Mouse (Mus musculus): ENCODE measurements at regions not wholly inside any gene's neighbourhood (a gene's known extent, or its start where the extent isn't known, plus 50 kb on each side); places are given as distances from the start of the nearest gene placed in this dataset.
"Not testable (repeated sequence)": the region's sequence is repeated elsewhere in the genome, so short reads cannot be mapped to it uniquely, and the experiment has no call there.

DNA sequence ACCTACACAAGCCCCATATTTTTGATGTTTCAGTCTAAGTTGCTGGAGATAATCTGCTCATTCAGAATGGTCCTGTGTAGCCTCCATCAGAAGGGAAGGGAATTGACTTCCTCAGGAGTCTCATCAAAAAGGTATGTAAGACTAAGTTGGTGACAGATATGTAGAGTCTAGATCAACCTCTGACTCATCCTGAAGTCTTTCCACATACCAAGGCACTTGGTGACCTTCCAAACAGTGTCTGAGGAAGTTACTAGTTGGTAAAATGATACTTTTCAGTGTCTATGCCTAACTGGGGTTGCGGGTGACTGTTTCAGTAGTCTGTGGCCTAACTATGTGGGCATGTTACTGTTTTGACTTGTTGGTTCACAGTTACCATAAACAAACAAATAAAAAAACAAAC lies 133.0 kb upstream of the Plcb4 start:
- DNase-seq, result no peak

DNA sequence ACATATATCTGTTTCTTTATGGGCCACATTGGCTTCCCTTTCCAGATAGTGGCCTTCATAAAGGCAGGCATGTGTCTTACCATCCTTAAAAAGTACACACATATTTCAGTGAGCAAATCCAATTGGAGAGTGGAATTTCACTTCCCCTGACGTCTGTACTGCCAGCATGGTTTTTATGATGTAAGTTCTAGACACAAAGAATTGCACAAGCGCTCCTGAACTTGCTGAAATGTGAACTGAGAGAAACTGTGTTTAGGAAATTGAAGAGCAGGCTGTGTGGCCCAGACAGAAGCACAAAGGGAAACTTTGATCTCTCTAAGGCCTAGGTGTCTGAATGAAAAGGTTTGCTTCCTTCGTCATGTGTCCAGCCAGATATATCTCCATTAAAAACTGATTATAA lies 129.2 kb upstream of the Plcb4 start:
- DNase-seq, result no peak

DNA sequence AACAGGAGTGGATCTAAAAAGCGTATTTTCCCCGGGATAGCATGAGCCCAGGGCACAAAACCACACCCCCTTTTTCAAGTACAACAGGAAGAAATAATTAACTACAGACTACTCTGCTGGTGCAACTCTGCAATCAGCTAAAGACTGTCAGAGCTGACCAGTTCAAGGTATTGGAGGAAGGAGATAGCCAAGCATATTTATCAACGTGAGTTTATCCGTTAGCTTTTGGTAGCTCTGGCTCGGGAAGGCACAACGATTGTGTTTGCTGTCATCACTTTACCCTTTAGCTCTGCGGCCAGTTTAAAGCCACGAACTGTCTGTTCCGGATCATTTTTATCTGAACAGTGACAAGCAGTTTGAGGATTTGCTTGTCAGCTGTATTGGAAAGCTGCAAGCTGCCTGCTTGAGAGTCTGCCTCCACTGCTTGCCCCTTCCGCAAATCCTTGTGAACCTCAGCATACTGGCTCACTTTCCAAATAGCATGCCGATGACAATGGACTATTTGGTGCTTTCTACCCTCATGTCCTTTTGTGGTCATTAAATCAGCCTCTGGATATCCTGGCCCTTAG lies 122.4 kb upstream of the Plcb4 start:
- no peak for DNase-seq

DNA sequence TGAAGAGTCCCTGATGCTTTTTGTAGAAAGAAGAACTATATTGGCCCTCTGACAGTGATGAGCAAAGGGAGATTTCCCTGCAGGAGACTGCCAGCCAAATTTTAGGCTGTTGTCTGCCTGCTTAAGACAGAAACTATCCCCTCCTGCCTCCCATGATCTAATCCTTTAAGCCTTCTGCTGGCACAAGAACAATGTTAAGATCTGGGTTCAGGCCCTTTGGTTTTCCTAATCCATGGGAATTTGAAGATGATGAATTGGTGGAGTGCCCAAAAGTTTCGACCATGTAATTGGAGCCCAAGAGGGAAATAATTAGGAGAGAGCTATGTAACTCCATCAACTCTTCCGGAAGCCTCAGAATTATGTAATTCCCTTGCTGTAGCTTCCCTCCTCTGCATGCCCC lies 120.8 kb upstream of the Plcb4 start:
- no peak for DNase-seq

DNA sequence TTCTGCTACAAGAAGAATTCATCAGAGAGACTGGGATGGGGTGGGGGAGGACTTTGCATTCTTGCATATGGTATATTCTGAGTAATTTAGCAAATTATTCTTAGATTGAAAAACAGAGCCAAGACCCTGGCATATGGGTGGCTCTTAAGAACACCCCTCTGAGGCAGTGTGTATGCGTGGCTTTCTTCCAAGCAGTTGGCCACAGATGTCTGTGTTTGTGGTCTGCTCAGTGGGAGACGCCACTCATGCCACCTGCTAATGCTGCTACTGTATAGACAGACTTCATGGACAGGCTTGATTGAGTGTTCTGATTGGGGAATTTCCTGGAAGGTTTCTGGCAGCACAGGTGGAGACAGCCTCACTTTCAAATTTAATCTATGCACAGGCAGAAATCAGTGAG lies 117.8 kb upstream of the Plcb4 start:
- peak; percentile 55 for DNase-seq

DNA sequence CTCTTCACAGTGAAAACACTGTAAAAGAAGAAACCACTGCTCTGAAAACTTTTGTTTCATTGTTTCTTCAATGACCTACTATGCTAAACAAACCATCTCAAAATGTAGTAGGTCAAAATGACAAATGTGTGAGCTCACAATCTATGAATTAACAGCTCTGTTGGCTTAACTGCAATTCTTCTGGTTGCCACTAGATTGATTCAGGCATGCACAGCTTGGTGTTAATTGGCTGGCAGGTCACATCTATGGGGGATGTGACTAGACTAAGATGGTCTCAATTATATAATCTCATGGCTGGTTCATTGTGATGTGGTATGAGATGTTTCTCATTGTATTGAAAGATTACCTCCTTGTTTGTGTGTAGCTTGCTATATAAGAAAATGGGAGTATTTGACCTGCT lies 116.9 kb upstream of the Plcb4 start:
- no peak for DNase-seq

DNA sequence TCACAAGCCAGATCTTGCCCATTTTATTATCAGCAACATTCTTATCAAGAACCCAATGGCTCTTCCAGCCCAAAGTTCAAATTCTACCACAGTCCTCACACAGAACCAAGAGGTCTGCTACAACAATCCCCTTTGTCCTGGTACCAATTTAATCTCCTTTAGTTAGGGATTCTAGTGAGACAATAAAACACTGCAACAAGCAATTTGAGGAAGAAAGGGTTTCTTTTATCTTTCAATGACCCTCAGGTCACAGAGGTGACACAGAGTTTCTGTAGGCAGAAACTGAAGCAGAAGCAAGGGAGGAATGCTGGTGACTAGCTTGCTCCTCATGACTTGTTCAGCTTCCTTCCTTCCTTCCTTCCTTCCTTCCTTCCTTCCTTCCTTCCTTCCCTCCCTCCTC lies 113.9 kb upstream of the Plcb4 start:
- DNase-seq, result no peak

DNA sequence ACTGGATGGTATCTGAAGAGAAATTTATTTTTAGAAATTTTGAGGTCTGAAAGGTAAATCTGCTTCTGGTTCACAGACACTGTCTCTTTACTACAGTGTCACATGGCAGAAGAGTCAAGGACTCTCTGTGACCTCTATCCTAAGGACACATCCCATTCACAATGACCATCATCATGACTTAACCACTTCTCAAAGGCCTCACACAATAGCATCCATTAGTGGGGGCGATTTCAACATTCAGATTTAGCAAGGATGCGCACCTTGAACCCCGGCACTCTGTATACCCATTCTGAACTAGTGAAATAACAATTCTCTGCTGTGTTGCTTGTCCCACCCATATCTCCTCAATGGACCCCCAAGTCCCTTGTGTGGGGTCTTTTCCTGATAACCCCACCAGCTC lies 110.8 kb upstream of the Plcb4 start:
- no peak for DNase-seq

DNA sequence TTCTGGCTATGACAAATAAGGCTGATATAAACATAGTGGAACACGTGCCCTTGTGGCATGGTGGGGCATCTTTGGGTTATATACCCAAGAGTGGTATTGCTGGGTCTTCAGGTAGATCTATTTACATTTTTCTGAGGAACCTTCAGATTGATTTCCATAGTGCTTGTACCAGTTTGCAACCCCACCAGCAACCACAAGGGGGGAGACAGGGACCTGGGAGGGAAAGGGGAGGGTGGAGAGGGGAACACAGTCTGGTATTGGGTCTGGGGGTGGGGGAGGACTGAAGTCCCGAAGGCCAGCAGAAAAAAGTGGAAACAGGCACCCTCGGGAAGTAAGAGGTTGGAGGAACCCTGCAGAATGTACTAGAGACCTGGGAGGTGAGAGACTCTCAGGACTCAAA lies 105.8 kb upstream of the Plcb4 start:
- DNase-seq, result no peak

DNA sequence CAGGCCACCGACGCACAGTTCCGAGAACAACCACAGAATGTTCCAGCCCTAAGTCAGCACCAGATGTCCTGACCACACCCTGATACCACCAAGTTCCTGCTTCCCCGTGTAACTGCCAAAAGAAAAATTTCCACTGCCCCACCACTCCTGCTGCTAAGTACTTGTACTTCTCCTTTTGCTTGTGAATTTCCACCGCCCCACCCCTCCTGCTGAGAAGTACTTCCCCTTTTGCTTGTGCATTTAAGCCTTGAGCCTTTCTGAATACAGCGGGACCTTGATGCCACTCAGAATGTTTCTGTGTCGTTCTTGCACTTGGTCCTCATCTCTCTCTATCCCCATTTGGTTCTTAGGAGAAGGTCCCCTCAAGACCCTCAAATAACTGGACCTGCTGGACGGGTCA lies 100.8 kb upstream of the Plcb4 start:
- DNase-seq, result not testable (repeated sequence)

DNA sequence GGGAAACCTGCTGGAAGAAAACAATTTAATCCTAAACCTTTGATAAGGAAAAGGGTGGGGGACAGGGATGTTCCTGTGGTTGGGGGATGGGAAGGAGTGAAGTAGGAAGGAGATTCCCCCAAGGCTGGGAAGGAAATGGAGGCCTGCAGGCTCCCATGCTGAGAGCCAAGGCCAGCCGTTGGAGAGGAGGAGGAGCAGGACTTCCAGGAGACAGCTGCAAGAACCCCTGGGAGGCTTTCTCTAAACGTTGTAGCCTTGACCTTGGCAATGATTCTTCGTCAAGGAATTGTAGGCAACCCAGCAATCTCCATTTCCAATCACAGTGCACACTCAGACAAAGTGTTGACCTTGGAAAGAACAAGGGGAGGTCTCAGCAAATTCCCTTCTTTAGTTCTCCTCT lies 99.5 kb upstream of the Plcb4 start:
- no peak for DNase-seq

DNA sequence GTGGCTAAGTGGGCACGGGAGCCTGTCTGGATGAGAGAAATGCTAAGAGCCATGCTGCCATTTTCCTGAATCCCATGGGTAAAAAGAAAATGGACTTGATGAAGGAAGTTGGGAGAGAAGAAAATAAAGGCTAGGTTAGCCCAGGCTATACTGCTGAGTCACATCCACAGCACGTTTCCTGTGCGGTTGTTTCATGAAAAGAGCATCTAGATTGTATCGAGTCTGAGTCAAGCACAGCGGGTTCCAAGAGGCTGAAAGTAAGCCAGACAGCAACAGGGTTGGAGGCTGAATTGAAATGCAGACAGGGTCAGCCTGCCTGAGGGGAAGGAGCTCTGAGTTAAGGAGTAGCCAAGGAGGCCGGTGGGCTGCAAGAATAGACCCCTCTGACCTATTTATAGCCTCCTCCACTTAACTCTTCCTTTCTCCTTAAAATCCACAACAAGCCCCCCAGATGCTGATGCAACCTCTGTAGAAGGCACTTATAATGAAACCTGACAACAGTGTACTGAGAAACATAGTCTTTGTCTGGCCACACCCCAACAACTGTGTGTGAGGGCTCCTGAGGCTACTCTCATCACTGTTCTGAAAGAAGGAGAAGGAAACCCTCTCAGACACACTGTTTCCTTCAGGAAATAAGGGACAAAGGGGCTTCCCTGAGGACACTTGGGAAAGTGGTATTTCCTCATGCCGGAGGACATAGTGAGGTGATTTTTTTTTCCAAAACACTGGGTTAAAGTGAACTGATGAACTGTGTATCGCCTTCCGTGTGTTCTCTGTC lies 98.7 kb upstream of the Plcb4 start:
- DNase-seq, result no peak

DNA sequence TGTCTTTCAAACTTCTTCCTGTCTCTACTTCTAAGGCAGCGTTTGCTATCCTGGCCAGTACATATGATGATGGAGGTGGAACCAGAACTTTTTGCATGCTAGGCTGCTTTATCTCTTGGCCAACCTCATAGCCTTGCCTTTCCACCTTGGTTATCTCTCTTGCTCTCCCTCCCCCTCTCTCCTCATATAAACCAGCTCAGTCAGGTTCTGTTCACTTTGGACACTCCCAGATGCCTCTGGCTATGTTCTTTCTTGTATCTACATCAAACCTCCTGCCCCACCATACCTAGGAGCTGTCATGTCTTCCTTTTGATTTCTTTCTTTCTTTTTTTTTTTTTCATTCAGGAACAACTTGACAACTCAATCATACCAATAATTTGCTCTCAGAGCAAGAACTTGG lies 98.0 kb upstream of the Plcb4 start:
- DNase-seq, result no peak

DNA sequence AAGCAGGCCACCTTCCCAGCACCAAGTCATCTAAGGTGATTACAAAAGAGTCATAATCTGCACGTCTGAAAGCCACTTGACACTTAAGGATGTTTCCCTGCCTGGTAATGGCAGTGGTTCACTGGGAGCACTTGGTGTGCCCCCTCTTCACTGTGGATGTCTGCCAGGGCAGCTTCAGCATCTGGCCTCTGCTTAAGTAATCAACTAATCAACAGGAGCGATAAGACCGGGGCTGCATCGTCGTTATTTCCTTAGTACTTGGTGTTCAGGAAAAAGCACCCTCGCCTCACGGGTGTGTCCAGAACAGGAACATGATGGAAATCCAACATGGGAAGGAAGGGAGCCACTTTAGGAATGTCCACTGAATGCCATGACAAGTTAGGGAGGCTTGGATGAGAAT lies 97.1 kb upstream of the Plcb4 start:
- no peak for DNase-seq

DNA sequence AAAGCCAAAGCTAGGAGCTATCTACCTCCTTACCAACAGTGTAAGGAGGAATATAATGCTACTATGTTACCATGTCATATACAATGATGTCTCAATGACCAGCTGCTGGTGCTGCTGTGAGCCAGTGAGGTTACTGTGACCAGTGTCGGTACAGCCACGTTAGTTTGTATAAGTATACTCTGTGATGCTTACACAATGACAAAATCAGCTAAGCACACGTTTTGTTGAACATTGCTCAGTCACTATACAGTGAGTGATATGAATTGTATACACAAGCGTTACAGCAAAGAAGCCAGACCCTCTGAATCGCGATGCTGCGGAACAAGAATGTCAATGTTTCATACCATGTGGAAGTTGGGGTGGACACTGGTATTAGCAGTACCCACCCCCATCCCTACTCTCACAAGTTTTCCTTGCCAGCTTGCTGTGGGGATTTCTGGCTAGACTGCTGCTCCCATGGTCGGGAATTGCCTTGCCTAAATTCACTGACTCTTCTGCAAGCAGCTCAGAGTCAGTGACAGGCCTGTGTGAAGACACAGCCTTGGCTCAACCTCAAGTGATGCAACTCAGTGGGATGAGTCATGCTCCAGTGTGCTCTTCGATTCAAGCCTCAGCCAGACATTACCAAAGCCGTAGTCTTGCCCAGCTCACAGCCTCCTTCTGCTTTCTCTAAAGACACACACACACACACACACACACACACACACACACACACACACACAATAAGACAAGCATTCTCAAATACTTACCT lies 96.5 kb upstream of the Plcb4 start:
- DNase-seq, result peak; percentile 34

DNA sequence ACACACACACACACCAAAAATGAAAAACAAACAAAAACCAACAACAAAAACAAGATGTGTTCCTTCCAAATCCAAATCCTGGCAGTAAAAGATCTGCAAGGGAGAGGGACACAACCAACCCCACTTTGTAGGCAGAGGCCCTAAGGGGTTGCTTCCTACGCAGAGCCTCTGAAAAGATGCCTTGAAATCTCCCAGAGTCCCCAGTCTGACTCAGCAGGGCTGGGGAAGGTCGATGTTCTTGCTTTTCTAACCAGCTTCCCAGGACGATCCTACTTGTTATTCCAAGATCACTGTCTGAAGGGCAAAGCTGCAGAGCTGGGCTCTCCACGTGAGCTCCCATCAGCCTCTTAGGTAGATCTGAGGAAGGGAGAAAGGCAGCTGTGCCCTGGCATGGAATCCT lies 94.6 kb upstream of the Plcb4 start:
- DNase-seq, result no peak

DNA sequence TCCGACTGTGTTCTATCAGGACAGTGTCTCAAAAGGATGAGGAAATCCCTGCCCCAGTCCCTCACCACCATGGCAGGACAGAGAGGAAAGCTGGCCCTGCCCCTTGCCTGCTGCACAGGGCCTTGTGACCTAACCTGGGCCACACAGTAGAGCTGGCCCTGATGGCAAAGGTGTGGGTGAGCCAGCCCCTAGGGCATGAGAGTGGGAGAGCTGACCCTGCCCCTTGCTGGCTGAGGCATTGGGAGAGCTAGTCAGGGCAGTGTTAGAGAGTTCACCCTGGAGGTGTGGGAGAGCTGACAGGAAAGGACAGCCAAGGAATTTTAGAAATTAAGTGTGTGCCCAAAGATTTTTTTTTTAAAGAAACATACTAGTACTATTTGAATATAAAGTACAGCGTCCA lies 90.5 kb upstream of the Plcb4 start:
- no peak for DNase-seq

DNA sequence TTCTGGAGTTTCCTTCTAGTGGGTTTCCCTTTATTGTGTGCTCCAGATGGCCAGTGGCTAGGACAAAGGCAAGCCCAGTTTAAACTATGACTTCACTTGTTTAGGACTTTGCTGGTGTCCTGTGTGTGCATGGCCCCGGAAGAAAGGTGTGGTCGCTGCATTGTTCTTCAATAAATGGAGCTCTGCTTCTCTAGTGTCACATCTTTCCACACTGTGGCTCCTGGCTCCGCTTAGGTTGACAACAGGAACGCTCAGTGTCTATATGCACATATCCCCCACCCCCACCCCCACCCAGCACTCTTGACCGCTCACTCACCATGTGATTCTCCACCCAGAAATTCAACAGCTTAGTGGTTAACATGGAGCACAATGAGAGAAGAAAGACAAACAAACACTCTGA lies 87.2 kb upstream of the Plcb4 start:
- DNase-seq, result no peak

DNA sequence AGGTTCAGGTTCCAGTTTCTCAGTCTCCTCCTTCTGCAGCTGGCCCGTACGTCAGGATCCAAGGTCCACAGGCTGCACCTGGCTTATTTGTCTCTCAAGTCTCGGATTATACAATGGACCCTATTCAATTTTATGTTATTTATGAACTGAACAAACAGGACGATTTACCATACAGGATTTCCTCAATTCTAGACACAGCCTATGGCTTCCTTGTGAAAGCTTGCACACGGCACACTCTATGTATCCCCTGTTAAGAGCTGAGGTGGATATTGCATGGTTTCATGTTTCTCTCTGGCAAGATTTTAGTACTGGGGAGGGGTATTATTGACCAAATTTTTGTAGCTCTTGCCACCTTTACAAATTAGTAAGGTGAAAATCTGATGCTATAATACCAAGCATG lies 81.6 kb upstream of the Plcb4 start:
- no peak for DNase-seq

DNA sequence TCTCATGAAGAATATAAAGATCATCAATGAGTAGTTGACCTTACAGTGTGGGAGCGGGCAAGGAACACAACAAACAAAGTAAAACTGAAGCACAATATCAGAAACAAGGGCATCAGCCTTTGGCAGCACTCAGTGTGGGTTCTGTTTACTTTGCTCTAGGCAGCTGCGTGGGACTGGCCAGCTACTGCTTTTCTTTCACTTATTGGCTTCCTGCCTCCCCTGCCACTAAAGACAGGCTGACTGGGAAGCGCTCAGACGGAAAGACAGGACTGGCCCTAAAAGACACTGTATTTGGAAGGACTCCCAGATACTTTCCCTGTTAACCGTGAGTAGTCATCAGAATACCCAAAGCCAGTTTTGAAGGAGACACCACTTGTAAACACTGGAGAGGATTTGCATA lies 80.7 kb upstream of the Plcb4 start:
- no peak for DNase-seq

DNA sequence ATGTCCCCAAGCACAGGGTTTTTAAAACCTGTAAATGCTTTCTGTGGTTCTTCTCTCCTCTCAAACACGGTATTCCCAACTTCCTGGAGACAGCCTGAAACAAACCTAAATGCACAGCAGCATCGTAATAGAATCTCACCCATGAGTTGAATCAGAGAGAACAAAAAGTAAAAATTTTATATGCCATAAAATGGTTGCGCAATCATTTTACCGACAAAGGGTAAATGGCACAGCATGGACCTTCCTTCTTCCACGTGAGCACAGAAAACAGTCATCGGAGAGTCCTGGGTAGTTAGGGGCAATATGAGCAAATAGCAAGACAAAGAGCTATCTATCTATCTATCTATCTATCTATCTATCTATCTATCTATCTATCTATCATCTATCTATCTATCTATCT lies 79.3 kb upstream of the Plcb4 start:
- no peak for DNase-seq

DNA sequence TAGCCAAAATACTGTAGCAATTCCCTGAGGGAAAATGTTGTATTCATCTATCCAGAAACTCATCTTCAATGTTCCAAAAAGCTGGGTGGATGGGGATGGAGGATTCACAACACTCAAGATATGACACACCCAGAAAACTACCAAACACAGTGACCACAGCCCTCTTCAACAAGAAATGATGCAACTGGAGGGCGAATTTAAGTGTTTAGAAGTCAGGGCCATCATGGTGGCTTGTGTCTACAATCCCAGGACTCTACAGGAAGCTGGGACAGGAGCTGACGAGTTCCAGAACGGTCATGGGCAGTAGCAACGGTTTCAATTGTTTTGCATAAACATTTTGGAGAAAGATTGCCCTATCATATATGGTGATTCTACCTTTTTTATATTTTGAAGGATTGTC lies 78.8 kb upstream of the Plcb4 start:
- DNase-seq, result no peak

DNA sequence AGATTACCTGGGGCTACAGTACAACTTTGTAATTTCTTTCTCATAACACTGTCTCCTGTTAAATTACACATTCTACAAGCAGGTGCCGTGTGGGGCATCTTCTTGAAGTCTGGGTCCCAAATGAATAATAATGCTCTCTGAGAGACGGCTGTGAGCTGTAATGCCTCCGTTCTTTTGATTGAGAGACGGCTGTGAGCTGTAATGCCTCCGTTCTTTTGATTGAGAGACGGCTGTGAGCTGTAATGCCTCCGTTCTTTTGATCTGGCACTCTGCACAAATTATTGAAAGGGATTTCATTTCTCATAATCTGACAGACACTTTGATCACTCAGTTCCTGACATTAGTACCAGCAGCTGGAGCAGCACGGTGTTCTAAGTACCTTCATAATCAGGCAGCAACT lies 76.5 kb upstream of the Plcb4 start:
- DNase-seq, result no peak

DNA sequence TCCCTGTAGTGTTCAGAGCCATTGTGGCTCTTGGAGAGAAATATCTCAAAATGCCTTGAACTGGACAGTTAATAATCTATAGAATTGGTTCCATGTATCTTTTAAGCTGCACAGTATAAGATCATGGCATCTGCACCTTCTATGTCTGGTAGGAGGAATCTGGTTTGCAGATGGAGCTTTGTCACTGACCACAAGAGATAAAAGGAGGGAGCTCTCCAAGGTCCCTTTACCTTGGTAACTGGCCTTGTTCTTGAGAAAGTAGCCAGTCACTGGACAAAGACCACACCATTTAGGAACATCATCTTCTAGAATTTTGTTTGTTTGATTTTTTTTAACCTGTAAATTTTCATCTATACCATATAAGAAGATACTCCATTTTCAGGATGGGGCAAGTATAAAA lies 52.5 kb upstream of the Plcb4 start:
- no peak for DNase-seq
